Mouse (Mus musculus) intestine, embryonic 15.5 days (tissue): ENCODE data around the gene BC048403. TPM values are rescaled to one million over a fixed set of nuclear protein-coding genes. Genes with fewer than 3 reads are reported as not detected.
A peak's percentile ranks its signal among the peaks of the same experiment; 100 is the strongest.
"Not testable (repeated sequence)": the region's sequence is repeated elsewhere in the genome, so short reads cannot be mapped to it uniquely, and the experiment has no call there.

ENCODE experiments used
- ATAC-seq: fragments of 200-750 bp; cut with Nextera tagmentation; 2 replicates; pipeline ENCODE4 v1.8.0; 2017; ENCODE audit warnings: moderate TSS enrichment, moderate library complexity
- H3K27ac ChIP-seq: fragments of 300-500 bp; sonication (generic); 2 replicates; pipeline ENCODE4 v1.5.1; 2015; ENCODE audit warnings: mild to moderate bottlenecking, inconsistent platforms
- H3K27me3 ChIP-seq: fragments of 300-500 bp; sonication (generic); replicated peaks from 2 replicates; pipeline ENCODE4 v1.6.1; 2015; ENCODE audit warnings: inconsistent platforms
- H3K36me3 ChIP-seq: fragments of 300-500 bp; sonication (generic); 2 replicates; pipeline ENCODE4 v1.6.1; 2015; ENCODE audit warnings: inconsistent platforms
- H3K4me1 ChIP-seq: fragments of 300-500 bp; sonication (generic); replicated peaks from 2 replicates; pipeline ENCODE4 v1.6.1; 2015; ENCODE audit warnings: inconsistent platforms
- H3K4me2 ChIP-seq: fragments of 300-500 bp; sonication (generic); replicated peaks from 2 replicates; pipeline ENCODE4 v1.6.1; 2015; ENCODE audit warnings: mild to moderate bottlenecking, inconsistent platforms
- H3K4me3 ChIP-seq: fragments of 300-500 bp; sonication (generic); replicated peaks from 2 replicates; pipeline ENCODE4 v1.5.1; 2015; ENCODE audit warnings: inconsistent platforms
- H3K9ac ChIP-seq: fragments of 300-500 bp; sonication (generic); 2 replicates; pipeline ENCODE4 v1.6.1; 2015; ENCODE audit warnings: inconsistent platforms
- H3K9me3 ChIP-seq: fragments of 300-500 bp; sonication (generic); 2 replicates; pipeline ENCODE4 v1.6.1; 2016; ENCODE audit warnings: inconsistent platforms
- WGBS: fragments of 180-500 bp; shearing (Covaris S2); methylation state at CpG from one replicate; pipeline ENCODE4 v1.1.7; 2015; 5-methylcytosine and 5-hydroxymethylcytosine counted together
- polyA plus RNA-seq: library from polyadenylated mRNA; unstranded; fragments of >200 nt; fragmentation: Nextera tagmentation; extraction: Ambion mirVana; gene quantifications from 2 replicates; pipeline ENCODE4 v1.2.1, GENCODE M21; 2015

The BC048403 gene
- polyA plus RNA-seq, 1 experiment from 2014 or later: 3.9 TPM

DNA sequence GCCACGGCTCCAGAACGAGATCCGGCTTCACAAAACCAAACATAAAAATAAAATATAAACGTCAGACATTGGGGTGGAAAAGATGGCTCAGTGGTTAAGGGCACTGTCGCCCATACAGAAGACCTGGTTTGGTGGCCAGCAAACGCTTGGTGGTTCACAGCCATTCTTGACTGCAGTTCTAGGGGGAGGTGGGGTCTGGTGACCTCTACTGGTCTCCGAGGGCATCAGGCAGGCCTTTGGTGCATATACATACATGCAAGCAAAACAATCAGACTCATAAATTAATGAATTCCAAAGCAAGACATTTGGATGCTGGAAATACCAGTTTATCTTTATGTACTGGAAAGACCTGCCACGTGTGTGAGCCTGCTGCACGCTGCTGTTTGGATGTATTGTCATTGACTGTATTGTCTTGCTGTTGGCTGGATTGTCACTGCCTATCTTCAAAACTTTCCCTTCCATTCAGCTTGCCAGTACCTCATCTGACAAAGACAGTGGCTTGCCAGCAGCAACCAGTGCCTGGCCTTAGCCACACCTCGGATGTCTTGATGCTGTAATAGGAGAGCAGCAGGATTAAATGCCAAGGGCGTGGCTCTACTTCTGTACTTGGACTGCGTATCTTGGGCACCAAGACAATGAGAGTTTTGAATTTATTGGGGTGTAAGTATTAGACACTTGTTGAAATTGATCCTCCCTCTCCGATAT, 24.9 kb downstream of the BC048403 start:
- no peak overlapping the region for H3K9ac ChIP-seq
- no peaks in the 10 kb centered on the region for H3K27me3 ChIP-seq
- no peaks in the 10 kb centered on the region for H3K4me1 ChIP-seq
- no peak for ATAC-seq
- H3K27ac ChIP-seq: no peak overlapping the region
- H3K9me3 ChIP-seq: no peaks in the 10 kb centered on the region
- H3K4me3 ChIP-seq: no peak overlapping the region
- H3K4me2 ChIP-seq: no peak overlapping the region
- no peaks in the 10 kb centered on the region for H3K36me3 ChIP-seq
- 79% methylated on average over 13 of the region's 13 CpGs for WGBS

DNA sequence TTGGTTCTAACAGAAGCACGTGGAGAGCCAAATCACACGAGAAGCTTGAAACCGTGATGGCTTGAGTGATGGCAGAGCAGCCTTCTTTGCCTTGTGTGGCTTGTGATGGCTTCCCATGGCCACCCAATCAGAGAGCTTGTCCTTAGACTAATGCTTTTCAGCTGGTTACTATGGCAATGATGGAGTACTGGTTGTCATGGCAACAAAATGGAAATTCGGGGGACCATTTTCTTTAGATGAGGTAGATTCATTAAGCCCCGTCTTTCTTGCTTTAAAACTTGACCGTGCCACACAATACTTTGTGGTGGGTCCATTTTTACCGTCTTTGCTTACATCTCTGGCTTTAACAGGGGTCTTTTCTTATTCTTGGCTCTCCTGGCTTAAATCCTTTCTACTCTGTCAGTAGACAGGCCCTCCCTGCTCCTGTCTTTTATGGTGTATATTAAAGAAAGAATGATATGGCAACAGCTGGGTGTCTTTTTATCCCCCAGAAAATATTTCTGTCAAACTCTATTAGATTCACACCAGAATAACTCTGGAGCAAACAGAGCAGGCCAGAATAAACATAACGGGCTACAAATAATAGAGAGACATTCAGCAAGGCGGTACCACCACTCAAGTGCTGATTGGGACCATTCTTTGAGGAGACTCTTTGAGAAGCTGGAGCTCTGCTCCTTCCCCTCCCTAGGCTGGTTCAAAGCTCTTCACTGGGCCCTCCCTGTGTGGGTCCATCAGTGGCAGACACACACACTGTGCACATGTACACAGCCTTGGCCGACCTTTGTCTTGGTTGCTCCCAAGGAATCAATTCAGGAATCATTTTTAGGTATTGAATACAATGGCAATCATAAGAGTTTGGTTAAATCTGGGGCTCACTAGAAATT, 25.7 kb downstream of the BC048403 start:
- ATAC-seq: no peak
- no peaks in the 10 kb centered on the region for H3K4me1 ChIP-seq
- H3K4me3 ChIP-seq: no peak overlapping the region
- no peak overlapping the region for H3K27ac ChIP-seq
- no peaks in the 10 kb centered on the region for H3K36me3 ChIP-seq
- no peaks in the 10 kb centered on the region for H3K9me3 ChIP-seq
- no peaks in the 10 kb centered on the region for H3K27me3 ChIP-seq
- no peak overlapping the region for H3K4me2 ChIP-seq
- WGBS: 75% methylated on average over 10 of the region's 10 CpGs
- no peak overlapping the region for H3K9ac ChIP-seq

DNA sequence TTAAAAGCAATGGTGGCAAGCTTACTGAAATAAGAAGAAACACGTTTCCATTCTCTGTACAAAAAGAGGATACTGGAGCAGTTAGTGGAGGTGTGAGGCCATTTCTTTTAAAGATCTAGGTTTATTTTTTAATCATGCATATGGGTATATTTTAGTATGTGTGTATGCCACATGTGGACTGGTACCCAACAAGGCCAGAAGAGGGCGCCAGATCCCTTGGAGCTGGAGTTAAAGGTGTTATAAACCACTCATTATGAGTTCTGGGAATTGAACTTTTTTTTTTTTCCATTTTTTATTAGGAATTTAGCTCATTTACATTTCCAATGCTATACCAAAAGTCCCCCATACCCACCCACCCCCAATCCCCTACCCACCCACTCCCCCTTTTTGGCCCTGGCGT, 27.6 kb downstream of the BC048403 start:
- not testable (repeated sequence) for ATAC-seq

DNA sequence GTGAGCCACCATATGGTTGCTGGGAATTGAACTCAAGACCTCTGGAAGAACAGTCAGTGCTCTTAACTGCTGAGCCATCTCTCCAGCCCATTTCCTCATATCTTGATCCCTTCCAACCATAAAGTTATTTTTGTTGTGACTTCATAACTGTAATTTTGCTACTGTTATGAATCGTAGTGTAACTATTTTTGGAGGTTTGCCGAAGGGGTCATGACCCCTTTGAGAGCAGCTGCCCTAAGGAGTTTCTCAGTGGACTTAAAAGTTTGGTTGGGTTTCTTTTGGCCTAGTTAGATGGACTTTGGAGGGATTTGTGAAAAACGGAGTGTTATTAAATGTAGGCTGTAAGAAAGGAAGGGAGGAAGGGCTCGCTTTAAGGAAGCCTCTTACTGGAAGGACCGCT, 30.0 kb downstream of the BC048403 start:
- Histone ChIP-seq H3K4me3 (no peak overlapping the region), H3K9ac (no peak overlapping the region), H3K27me3 (no peaks in the 10 kb centered on the region), H3K36me3 (no peaks in the 10 kb centered on the region), H3K4me2 (no peak overlapping the region), H3K9me3 (no peaks in the 10 kb centered on the region), H3K27ac (no peak overlapping the region), H3K4me1 (no peaks in the 10 kb centered on the region)
- no peak for ATAC-seq
- WGBS: 85% methylated on average over 5 of the region's 5 CpGs

More for the DNA sequence above, 27.6 kb downstream of the BC048403 start:
- not testable (repeated sequence) for H3K4me2 ChIP-seq, H3K4me1 ChIP-seq, H3K36me3 ChIP-seq, H3K9ac ChIP-seq, H3K9me3 ChIP-seq, H3K27me3 ChIP-seq, H3K27ac ChIP-seq, H3K4me3 ChIP-seq
- WGBS: 84% methylated on average over 3 of the region's 3 CpGs

DNA sequence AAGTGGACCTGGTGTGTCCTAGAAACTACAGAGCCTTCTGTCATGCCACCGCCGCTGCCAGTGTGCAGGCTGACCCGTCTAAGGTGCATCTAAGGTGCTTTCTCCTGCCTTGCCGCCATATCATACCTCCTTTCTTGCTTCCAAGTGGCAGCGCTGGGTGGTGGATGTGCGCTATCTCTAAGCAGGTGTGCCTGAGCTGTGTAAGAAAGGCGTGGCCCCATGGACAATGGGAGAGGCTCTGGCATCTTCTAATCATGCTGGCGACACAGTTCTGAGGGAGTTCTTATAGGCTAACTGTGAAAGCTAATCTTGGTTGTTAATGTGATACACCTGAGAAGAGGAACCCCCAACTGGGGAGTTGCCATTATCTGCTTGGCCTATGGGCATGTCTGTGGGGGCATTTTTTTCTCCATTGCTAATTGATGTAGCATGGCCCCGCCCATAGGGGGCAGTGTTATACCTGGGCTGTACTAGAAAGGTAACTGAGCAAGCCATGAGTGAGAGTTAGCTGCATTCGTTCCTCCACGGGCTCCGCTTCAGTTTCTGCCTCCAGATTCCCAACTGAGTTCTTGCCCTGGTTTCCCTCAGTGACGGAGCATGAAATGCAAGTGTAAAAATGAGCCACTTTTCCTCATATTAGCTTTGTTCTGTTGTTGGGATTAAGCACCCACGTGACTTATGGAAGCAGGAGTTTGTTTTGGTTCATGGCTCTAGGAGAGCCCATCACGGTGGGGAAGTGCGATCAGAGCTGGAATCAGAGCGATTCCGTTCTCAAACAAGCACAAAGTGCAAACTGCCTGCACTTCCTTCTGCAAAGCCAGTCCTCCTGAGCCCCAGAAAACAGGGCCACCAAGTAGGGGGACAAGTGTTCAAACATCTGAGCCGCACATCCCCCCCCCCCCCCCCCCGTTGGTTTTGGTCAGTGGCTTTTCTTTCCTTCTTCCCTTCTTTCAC, 31.2 kb downstream of the BC048403 start:
- Histone ChIP-seq H3K27me3 (no peaks in the 10 kb centered on the region), H3K36me3 (no peaks in the 10 kb centered on the region), H3K9ac (no peak overlapping the region), H3K27ac (no peak overlapping the region), H3K4me1 (no peaks in the 10 kb centered on the region), H3K9me3 (no peaks in the 10 kb centered on the region), H3K4me3 (peak overlapping the region; percentile 4; the same call in 1 of the 2 replicates), H3K4me2 (peak overlapping the region; percentile 34; the same call in 1 of the 2 replicates)
- peak; percentile 65 for ATAC-seq
- 54% methylated on average over 20 of the region's 20 CpGs for WGBS

DNA sequence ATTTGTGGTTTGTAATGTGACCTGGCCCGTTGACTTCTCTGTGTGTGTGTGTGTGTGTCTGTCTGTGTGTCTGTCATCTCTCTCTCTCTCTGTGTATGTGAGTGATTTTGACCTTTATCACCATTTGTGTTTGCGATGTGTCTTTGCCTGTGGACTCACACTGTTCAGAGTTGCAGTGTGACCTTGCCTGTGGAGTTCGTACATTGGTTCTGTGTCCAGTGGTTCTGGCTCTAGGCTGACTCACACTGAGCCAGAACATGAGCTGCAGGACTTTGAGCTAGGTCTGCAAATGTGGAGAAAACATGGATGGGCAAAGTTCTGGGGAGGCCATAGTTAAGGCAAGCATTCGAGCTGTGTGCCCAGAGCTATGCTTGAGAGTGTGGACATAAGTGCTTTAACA, 34.1 kb downstream of the BC048403 start:
- H3K4me2 ChIP-seq: no peak overlapping the region
- H3K27ac ChIP-seq: no peak overlapping the region
- no peaks in the 10 kb centered on the region for H3K36me3 ChIP-seq
- WGBS: 75% methylated on average over 4 of the region's 4 CpGs
- no peaks in the 10 kb centered on the region for H3K4me1 ChIP-seq
- no peaks in the 10 kb centered on the region for H3K9me3 ChIP-seq
- no peaks in the 10 kb centered on the region for H3K27me3 ChIP-seq
- no peak overlapping the region for H3K4me3 ChIP-seq
- no peak overlapping the region for H3K9ac ChIP-seq
- no peak for ATAC-seq

DNA sequence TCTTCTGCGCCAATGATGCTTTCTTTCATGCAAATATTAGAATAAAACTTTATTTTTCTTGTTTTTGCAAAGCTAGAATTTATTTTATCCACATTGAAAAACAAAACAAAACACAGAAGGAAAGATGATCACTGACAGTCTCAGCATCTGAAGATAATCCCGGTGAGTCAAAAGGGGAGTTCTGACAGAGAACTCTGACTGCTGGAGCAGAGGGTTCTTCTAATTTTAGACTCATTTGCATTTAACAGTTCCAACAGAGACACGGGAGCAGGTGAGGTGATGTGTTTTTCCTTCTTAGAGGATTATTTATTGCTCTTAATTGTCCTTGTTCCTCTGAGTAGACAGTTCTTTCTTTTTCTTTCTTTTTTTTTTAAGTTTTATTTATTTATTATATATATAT, 36.3 kb downstream of the BC048403 start:
- Histone ChIP-seq H3K27ac (no peak overlapping the region), H3K9ac (no peak overlapping the region), H3K9me3 (no peaks in the 10 kb centered on the region), H3K27me3 (no peaks in the 10 kb centered on the region), H3K36me3 (no peaks in the 10 kb centered on the region), H3K4me3 (no peak overlapping the region), H3K4me2 (no peak overlapping the region), H3K4me1 (no peaks in the 10 kb centered on the region)
- no peak for ATAC-seq
- 72% methylated on average over 3 of the region's 3 CpGs for WGBS

DNA sequence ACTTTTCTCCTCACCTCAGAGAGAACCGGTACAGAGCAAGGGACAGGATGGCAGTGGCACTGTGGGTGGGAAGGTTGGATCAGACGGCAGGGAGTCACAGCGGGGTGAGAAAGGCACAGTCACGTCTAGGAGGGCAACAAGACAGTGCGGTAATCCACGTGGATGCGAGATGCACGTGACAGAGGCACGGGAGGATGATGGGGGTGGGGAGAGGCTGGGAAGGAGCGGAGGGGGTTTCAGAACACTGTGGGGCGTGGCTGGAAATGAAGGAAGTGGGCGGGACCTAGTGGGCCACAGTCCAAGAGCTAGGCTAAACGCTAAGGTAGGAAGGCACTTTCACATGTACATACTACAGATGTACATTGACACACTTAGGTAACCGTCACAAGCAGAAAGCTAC, 41.4 kb downstream of the BC048403 start:
- no peak overlapping the region for H3K4me3 ChIP-seq
- 0 out of 2 replicates have a peak, but pooled peaks cover 5% of the 10 kb centered on the region for H3K36me3 ChIP-seq
- no peak overlapping the region for H3K9ac ChIP-seq
- ATAC-seq: peak; percentile 58; the same call in 1 of the 2 replicates
- peak overlapping the region; percentile 31; the same call in 1 of the 2 replicates for H3K4me2 ChIP-seq
- no peaks in the 10 kb centered on the region for H3K9me3 ChIP-seq
- no peak overlapping the region for H3K27ac ChIP-seq
- no peaks in the 10 kb centered on the region; the same call in 1 of the 2 replicates for H3K4me1 ChIP-seq
- 43% methylated on average over 14 of the region's 14 CpGs for WGBS
- no peaks in the 10 kb centered on the region for H3K27me3 ChIP-seq

DNA sequence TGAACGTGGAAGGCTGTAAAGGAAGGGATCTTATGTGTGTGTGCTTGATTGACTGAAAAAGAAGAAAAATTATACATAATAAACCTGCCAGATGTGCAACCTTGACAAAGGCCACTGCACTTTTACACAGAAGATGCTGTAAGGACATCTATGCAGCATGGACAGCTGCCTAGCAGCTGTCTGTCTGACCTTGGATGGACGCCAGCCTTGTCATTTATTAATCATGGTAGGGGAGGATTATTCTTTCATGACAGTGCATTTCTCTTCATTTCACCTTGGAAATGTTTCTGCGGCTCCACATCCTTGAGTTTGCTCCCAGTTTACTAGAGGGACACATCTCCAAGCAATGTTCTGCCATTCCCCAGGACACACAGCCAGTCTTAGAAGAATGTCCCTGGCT, 48.8 kb downstream of the BC048403 start:
- H3K4me1 ChIP-seq: no peaks in the 10 kb centered on the region
- WGBS: 80% methylated on average over 3 of the region's 3 CpGs
- H3K27ac ChIP-seq: no peak overlapping the region
- no peaks in the 10 kb centered on the region for H3K27me3 ChIP-seq
- H3K4me2 ChIP-seq: no peak overlapping the region
- 0 out of 2 replicates have a peak, but pooled peaks cover 5% of the 10 kb centered on the region for H3K36me3 ChIP-seq
- H3K9me3 ChIP-seq: no peaks in the 10 kb centered on the region
- H3K9ac ChIP-seq: no peak overlapping the region
- no peak overlapping the region for H3K4me3 ChIP-seq
- no peak for ATAC-seq

DNA sequence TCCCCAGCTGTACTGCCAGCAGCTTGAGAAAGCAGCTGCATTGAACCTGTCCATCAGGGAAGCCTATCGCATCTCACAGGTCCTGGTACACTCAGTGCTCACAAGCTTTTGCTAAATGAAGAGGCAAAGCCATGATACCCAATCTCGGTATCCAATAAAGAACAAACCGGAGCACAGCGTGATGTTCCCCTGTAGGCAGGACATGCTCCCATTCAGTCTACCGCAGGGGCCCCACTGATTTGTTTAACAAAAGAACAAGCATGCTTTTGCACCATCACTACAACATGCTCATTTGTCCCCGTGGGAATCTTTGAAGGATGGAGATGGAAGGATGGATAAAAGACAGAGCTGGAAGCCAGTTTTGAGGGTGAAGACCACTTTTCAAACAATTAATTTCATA, 50.3 kb downstream of the BC048403 start:
- ATAC-seq: no peak
- no peaks in the 10 kb centered on the region for H3K9me3 ChIP-seq

DNA sequence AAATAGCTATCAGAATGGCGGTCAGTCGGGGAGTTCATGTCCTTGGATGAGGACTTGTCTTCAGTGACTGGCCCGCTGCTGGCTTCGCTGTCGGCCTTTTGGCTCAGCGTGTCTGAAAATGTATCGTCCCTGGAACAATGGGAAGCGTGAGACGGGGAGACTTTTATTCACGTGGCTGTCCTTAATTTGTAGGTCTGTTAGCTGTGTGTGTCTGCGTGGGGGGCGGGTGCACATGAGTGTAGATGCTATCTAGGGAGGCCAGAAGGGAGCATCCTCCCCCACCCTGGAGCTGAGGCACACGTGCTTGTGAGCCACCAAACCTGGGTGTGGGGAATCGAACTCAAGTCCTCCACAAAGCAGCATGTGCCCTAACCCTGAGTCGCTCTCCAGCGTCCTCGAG, 52.9 kb downstream of the BC048403 start:
- H3K27ac ChIP-seq: no peak overlapping the region
- WGBS: 92% methylated on average over 17 of the region's 17 CpGs
- ATAC-seq: no peak
- no peaks in the 10 kb centered on the region for H3K36me3 ChIP-seq
- no peaks in the 10 kb centered on the region for H3K4me1 ChIP-seq
- no peak overlapping the region for H3K4me2 ChIP-seq
- H3K4me3 ChIP-seq: no peak overlapping the region
- no peaks in the 10 kb centered on the region for H3K27me3 ChIP-seq
- H3K9ac ChIP-seq: no peak overlapping the region
- H3K9me3 ChIP-seq: no peaks in the 10 kb centered on the region

More for the DNA sequence above, 50.3 kb downstream of the BC048403 start:
- Histone ChIP-seq H3K9ac (no peak overlapping the region), H3K36me3 (no peaks in the 10 kb centered on the region), H3K27ac (no peak overlapping the region), H3K4me3 (no peak overlapping the region), H3K4me2 (no peak overlapping the region), H3K4me1 (no peaks in the 10 kb centered on the region), H3K27me3 (no peaks in the 10 kb centered on the region)
- WGBS: 79% methylated on average over 6 of the region's 6 CpGs

DNA sequence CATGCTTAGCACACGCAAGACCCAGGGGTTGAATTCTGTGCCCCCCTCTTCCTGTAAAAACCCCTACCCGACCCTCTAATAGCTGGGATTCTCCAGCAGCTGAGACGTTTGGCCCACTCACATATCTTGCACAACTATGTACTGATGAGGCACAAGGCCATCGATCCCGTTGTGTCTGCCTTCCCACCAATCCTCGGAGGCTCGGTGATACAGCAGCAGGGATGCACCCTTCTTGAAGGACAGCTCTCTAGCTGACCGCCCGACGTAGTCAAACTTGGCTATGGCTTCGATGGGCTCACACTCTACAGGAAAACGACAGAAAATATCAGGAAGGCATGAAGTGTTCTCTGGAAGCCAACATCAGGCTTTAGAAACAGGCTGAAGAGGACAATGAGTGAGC, 54.7 kb downstream of the BC048403 start:
- no peaks in the 10 kb centered on the region for H3K9me3 ChIP-seq
- H3K4me2 ChIP-seq: no peak overlapping the region
- no peak overlapping the region for H3K4me3 ChIP-seq
- ATAC-seq: no peak
- H3K4me1 ChIP-seq: no peaks in the 10 kb centered on the region
- WGBS: 91% methylated on average over 12 of the region's 12 CpGs
- no peak overlapping the region for H3K27ac ChIP-seq
- H3K36me3 ChIP-seq: no peaks in the 10 kb centered on the region
- no peaks in the 10 kb centered on the region for H3K27me3 ChIP-seq
- no peak overlapping the region for H3K9ac ChIP-seq
